Mouse (Mus musculus) cerebellum, adult 18-20 months (tissue): ENCODE results near the gene Colca2.
A peak's percentile ranks its signal among the peaks of the same experiment; 100 is the strongest.

Experiments
- DNase-seq, 2 experiments: peaks; one replicate each; pipeline ENCODE4 v3.0.0; 2021

Colca2 gene

DNA sequence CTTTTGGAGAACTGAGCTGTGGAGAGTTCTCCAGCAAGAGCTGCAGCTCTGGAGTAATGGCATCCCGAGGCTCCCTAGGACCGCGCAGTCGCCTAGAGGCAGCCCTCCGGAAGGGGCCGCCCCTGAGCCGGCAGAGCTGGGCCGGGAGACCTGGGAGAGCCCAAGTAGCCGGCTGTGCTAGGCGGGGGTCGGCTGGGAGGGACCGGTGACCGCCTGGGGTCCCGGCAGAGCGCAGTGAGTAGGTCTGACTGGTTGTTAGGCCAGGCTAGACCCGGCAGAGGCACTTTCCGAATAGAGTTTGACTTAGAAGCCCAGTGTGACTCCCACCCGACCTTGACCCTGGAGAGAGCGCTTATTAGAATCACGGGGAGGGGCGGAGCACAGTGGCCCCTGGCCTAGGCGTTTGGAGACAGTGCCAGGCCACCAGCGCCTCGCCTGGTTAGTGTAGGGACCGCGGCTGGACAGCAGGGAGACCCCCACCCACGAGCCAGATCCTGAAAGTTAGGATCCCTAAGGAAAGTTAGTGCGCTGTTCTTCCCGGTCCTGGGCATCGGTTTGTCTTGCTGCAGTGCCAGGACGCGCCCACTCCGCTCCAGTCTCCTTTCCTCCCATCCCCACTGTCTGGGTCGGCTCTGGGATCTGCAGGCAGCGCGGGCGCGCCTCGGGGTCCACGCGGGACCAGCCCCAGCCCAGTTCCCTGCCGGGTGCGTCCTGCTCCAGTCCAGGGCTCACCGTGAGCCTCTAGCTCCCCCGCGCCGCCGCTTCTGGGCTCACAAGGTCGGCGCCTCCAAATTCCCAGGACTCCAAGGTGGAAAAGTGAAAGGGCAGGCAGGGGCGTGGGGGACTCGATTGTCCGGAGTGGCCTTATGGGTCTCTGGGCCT is at the start of gene Colca2:
Colca2 (minus strand) TSS at position 70 of the 882 bp plus-strand sequence.
- peak; percentile 2 to 19 for DNase-seq

DNA sequence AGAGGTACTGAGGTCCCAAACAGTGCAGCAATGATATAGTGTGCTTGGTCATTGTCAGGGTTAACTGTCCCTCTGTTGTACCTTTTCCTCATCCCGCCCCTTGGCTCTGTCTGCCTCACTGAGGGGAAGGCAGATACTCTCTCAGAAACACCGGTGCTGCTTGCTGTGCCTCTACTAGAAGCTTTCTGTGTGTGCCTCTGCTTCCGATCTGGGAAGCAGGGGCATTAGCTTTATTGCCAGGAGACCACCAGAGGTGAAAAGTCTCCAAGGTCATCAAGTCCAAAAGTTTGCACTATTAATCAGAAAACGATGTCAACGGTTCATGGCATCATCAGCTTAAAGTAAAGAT is 49.2 kb upstream of the Colca2 start:
- DNase-seq: no peak

DNA sequence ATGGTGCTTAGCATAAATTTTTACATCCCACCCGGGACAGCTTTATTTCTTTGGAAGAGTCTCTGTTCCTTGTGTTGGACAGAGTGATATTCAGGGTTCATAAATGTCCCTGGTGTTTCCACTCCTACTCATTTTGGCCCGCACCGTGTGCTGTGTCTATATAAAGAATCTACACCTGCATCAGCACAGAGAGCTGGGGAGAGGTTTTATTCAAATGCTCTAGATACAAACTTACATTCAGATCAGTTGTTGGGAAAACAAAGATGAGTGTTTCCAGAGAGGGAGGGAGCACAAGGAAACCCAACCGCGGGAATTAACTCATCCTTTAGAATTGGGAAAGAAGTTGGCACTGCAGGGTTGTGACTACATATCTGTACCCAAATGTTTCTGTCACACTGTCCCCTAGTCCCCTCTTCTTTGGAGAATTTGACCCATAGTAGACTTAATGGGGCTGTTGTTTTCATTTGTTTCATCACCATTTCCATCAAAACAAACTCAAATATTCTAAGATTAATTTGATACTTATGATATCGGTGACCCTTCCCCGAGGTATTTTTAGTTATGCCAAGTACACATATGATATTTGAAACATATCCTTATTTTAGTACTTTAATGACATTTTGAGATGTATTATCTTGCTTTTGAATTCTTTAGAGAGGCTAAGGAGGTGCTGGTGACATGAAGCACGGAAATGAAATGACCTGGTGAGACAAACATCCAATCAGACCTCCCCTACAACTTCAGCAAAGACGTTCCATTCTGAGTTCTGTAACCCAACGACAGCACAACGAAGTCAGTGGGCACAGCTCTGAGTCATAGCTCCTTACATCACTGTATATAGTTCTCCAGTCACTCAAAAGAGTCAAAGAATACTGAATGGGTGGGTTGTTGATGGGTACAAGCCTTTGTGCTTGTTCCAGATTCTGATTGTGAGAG is 48.5 kb upstream of the Colca2 start:
- DNase-seq: no peak

DNA sequence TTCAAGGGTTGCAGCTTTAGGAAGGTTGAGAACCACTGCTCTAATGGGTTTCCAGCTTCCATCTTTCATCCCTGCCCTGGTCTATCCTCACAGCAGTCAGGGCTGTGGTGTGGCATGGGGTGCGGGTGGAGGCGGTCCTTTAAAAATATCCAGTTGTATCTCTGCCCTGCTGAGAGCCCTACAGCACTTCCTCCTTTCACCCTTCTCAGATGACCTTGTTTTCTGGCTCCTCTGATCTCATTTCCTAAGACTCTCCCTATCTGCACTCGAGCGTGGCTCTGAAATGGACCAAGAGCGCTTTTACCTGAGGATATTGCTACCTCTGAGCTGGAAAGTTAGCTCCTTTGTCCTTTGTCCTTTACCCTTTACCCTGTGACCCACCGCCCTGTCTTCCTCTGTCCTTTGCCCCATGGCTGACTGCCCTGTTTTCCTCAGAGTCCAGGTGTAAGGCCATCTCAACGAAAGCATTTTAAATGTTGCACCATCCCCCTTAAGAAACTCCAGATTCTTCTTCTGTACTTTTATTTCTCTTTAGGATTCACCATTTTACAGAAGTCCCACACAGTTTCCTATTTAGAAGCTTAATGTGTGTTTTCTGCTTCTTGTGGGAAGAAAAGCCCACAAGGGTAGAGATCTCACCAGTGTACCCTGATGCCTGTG is 46.2 kb upstream of the Colca2 start:
- no peak for DNase-seq

DNA sequence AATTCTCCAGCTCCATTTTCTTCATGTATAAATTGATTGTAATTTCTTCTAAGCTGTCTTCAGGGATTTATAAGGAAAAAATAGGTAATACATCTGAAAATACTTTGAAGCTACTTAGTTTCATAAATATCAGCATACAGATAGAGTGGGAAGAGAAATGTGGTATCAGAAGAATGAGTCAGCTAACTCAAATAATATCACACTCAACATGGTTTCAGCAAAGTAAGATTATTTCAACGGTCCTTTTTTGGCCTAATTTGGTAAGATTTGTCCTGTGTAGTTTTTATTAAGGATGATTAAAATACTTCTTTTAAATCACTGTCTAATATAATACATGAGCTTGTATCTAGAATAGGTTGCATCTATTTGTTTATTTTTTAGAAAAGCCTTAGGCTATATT is 41.7 kb upstream of the Colca2 start:
- DNase-seq: no peak

DNA sequence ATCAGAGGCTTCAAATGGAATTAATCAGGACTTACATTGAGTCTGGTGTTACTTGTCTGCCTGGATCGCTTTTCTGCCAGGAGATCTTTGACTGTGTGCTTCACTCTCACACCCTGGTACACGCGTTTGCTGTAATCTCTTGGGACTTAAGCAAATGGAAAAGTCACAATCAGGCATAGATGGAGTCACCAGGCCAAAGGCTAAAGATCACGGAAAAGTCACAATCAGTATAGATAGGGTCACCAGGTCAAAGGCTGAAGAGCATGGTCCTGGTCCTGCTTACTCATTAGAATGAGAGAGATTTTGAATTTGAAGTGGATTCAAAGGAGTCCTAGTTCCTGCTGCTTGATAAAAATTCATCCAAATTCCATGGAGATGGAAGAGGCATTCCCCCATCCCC is 39.9 kb upstream of the Colca2 start:
- no peak for DNase-seq

DNA sequence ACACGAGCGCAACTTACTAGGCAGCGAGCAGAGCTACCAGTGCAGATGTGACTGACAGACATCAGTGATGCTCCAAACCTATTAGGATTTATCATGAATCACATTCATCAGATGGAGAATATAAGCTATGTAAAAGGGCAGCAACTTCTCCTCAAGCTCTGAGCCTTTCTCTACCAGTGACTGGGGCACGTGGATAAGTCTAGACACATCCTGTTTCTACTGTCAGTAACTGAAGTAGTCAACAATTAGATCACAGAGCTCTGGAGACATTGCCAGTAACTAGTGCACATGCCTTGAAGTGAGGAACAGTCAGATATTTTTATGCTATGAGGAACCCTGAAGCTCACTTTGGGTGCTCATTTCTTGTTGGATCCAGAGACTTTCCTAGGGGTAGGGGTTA is 39.0 kb upstream of the Colca2 start:
- DNase-seq: no peak

DNA sequence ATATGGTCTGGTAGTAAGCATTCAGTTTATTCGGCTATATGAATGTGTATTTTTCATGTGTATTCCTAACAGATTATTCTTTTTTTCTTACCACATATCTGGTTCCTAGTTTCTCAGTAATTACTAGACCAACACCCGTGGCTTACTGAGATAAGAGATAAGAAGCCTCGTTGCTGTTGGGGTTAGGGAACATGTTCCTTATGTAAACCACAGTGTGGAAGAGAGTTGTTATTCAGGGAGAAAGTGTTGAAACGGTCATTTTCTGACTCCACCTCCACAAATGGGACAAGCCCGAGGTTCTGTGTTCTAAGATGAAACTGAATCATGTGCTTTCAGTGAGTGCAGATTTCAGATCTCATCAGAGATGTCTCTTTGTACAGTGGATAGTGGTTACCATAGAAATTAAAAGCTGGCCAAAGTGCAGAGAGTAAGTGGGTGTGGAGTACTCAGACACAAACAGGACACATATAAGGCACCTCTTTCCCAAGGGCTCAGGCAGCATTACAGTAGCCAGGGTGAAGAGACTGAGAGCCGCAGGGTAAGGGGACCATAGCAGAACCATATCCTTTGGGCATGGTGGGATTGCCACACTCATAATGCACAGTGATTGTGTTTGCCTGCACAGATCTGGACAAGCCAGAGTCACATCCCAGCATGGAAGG is 37.2 kb upstream of the Colca2 start:
- no peak for DNase-seq

DNA sequence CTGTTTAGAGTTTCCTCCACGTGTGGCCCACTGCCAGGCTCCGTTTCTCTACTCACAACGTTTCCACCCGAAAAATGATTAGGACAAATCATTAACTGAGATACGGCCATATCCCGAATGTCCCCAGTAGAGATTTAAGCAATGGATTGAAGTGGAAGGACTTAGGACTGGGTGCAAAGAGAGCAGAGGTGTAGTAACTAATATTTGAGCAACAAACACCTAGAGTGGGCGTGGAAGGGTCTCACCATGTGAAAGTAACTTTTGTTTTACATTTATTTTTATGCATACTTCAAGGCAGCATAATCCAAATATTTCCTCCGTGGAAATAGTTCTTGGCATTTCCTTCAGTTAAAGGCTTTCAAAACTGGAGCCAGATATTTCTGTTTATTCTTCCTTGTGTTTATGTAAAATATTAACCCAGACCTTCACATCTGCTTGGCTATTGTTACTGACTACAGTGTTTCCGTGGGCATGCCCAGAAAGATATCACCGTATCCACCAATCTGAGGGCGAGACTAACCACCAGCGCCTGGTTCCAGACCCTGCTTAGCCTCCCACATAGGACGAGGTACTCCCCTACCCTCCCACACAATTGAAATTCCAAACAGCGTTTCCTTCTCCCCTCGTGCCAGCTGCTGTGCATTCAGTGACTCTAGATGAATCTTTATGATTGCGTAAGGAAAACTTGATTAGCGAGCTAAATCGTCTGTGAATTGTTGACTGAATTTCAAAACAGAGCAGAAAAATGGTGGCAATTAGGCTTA is 34.4 kb upstream of the Colca2 start:
- DNase-seq: no peak

DNA sequence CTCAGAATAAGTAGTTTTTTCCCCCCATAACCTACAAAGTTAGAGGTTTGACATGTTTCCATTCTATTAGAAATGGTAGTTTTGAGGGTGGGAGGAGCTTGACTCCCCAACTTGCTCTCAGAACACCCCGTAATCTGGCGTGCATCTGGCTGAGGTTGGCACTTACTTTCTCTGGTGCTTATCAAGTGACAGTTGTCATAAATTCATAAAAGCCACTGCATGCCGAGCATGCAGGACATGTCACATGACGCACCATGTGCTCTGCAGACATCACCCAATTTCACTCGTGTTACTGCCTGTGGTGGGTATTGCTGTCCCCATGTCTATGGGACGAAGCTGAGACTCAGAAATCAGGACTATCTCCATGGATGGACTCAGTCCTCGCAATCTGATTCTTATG is 32.1 kb upstream of the Colca2 start:
- DNase-seq: no peak

DNA sequence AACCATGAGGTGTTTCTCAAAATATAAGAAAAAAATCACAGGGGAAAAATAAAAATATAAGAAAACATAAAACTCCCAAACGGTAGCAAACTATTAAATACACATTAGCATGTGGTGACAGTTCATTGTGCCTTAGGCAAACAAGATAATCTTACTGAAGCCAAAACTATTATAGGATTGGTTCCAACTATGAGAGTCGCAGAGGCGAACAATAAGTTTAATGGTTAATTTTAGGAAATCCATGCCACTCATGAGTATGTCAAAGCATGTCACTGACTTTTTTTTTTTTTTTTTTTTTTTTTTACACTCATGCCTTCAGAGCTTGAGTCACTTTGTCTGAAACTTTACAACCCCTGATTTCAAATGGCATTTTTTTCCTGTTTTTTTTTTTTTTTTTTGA is 28.0 kb upstream of the Colca2 start:
- DNase-seq: no peak

DNA sequence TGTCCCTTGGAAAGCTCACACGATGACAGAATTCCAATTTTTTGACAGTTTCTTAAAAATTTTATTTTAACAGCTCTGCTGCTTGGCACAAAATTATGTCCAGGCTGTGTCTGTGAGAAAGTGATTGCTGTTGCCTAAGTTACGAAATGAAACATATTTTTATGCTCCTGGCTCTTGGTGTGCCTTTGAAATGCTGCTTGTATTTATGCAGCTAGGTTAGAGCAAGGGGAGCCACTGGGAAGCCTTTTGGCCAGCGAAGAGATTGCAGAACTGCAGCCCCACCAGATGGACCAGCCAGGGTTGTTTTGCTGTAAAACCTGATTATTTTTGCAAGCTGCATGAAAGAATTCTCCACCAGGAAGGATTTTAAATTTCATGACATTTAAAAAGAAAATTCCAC is 26.8 kb upstream of the Colca2 start:
- DNase-seq: no peak

DNA sequence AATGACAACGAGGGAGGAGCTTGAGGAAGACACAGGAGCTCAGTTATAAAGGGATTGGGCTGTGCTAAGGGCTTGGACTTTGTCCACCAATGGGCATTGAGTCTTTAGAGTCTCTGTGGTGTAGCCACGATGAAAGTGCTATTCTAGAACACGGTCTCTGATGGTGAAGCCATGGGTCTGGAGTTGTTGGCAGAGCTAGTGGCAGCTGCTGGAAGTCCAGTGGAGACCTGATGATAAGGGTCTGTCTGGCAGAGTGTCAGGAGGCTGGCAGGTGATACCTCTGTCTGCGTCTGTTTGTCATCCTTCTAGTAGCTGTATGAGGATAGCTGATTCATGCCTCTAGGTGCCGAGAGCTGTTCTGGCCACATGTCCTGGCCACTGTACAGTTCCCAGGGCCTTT is 25.6 kb upstream of the Colca2 start:
- DNase-seq: no peak

DNA sequence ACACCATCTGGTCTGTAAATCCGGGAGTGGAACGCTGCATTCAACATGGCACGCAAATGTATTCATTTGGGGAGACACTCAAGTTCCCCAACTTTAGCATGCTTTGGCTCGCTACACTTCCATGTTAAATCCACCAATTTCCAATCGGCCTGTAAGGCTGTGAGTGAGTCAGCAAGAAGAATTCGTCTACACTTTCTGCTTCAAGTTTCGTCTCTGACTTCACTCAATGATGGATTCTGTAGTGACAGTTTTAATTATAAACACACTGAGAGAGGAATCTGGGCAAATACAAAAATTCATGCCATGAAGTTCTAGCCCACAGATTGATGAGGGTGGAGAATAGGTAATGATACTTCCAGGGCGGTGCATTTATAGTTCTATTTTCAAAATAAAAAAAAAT is 15.2 kb upstream of the Colca2 start:
- no peak for DNase-seq

DNA sequence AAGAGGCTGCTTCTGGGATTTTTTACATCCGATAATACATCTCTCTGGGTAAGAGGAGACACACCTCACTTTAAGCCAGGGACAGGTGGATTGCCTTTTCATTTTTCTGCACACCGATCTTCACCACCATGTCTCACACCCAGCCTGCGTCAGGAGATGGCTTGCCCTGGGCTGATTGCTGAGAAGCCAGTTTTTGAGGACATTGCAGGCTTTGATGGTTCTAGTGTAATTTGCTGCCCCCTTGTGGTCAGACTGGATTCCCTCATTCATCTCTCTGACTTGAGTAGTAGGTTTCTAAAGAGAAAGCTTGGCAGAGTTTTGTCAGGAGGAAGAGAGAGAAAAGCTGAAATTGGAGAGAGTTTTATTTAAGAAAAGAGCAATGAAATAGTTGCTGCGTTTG is 14.3 kb upstream of the Colca2 start:
- peak; percentile 69 to 78 for DNase-seq

DNA sequence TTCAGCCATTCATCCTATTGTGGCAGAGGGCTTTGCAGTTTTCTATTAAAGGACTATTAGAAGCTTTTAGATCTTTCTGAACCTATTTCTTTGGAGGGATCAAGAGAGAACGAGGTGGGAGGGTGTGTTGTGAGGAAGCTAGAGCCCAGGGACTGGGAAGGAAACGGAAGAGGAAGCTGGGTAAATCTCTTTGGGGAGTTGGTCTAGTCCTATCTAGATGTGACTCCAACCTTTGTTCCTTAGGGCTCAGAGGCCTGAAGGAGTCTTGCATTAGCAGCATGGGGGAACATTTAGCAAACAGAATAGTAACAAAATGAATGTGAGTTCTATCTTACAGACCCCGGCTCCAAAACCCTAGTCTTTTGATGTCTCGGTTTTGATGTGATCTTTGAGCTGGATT is 12.6 kb upstream of the Colca2 start:
- no peak for DNase-seq

DNA sequence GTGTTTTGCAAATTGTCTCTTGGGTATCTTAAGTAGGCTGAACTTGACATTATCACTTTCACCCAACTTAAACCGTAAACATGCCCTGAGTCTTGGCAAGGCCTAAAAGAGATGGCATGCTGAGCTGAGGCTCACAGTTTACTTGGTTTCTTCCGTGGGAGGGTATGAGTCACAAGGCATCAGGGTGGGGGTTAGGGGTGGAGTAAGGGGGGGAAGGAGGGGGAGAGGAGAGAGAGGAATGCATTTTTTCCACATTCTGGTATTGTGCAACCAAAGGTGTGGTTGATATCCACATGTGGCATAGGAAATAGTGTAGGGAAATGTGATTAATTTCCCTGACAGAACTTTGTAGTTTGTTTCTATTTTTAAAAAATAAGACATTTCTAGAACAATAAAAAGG is 7.7 kb upstream of the Colca2 start:
- no peak for DNase-seq

DNA sequence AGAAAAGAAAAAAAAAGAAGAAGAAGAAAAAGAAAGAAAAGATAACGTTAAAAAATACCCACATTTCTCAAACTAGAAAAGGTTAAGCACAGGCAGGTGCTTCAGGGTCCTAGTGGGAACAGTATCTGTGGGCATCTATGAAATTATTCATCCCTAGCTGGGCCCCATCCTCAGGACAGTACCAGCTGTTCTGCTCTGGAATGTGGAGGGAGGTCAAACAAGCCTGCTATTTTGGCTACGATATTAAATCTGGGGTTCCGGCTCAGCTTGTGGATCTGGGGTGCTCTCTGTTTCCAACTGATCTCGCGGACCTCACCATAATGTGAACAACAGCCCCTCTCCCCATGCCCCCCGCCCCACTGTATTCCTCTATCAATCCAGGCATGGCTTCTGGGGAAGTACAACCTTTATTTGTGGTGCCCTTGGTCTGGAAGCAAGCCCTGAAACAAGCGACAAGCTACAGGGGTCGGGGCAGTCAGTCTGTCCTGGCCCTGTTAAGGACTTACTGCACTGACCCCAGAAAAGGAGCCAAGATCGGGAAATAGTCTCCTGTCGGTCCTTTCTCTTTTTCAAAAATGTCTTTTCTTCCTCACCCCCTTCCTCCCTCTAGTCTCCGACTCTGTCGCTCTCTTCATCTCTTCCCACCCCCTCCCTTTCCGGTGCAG is 403 bp downstream of the Colca2 start:
- DNase-seq: no peak

DNA sequence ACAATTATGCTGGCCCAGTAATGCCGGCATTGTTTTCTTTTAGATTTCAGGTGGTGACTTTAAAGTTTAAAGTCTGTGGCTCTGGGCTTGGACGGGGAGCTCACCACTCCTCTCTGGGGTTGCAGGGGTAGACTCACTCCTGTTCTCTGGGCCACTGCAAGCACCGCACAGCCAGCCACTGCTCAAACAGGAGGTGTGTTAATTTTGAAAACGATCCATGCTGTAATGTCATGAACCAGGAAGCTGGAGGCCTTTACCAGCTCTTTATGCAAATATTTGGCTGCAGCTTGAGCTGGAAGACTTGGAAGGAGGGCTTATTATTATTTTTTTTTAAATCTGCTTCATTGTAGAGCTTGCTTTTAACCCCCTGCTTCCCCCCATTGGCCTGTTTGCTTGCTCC is 3.7 kb downstream of the Colca2 start:
- DNase-seq: no peak

DNA sequence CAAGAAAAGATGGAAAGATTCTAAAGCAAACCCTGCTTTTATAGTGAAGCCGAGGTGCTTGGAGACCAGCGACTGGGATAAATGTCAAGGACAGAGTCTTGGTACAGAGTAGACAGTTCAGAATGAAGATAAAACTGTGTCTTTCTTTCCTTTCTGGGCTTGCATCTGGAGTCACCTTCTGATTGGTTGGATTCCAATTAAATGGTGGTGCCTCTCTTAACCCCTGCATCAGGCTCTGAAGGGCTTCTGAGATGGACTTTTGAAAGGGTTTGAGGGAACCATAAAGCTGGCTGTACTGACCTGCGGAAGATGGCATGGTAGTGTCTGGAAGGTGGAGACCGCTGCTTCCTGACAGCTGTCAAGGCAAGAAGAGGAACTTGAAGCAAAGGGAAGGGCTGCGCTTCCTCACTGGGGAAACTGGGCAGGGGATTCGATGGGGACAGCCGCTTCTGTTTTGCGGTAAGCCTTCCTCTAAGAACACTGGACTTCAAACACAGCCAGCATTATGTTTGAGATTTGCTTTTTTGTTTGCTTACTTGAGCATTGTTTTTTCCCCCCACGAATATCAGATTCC is 4.7 kb downstream of the Colca2 start:
- DNase-seq: no peak

DNA sequence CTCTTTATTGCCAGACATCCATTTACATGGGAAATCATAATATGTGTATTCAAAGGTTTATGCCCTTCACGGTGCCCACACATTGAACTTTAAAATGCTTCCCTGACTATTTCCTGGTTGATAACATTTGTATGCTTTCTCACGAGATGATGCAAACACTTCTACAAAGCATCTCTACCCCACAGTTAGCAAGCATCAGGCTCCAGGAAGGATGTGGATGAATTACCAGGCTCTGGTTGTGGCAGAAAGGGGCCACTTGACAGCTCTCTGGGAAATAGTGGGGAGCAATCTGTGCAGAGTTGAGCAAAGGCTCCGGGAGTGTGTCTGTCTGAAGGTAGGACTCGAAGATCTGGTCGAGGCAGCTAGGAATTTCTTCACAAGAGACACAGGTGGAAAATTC is 6.3 kb downstream of the Colca2 start:
- no peak for DNase-seq
